In the genomic region with DNA sequence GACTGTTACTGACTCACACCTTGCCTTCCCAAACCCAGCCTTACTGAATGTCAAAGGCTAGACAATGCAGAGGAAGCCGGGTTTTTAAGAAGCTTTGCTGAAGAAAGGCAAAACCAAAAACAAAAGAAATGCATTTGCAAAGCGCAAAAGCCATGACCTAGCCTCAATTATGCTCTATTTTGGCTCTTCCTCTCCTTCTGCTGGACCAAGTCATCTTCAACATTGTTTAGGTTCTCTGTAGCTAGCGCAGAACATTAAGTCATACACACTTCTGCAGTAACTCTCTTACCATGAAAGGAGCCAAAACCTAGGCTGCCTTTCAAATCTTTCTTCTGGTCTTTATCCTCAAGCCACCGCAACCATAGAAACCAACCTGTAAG, we compare ENCODE assay signal across 7 mouse cellular contexts. TPM values are rescaled to one million over a fixed set of nuclear protein-coding genes. Genes with fewer than 3 reads are reported as not detected.
A peak's percentile ranks its signal among the peaks of the same experiment; 100 is the strongest.
DNase-seq lines count a peak whose midpoint lies in the region; ATAC-seq and TF ChIP-seq lines count a peak whose summit lies in the region.

No protein-coding gene starts in this region.

- H3K9me3 ChIP-seq in forebrain, embryonic 11.5 days (ENCODE audit: control insufficient read depth, low read length): no peaks in the 10 kb centered on the region
- H3K9me3 ChIP-seq in limb, embryonic 14.5 days (ENCODE audit: control insufficient read depth, low read length): no peaks in the 10 kb centered on the region

- DNase-seq in retina, embryonic 14.5 days (ENCODE audit: low spot score): peak; percentile 16
- no peak for DNase-seq in retina, postnatal 1 day
- no peak for DNase-seq in forebrain, embryonic 11.5 days (ENCODE audit: low spot score)
- DNase-seq in limb, embryonic 14.5 days (ENCODE audit: low spot score): no peak
- DNase-seq in cerebellum, postnatal 4 days (ENCODE audit: low spot score in 2 of 2): no peak
- DNase-seq in kidney, postnatal 4 days: no peak

- 5% methylated on average over 4 of the region's 4 CpGs for WGBS in forebrain, embryonic 11.5 days
- WGBS in limb, embryonic 14.5 days: 6% methylated on average over 4 of the region's 4 CpGs

- no peaks in the 10 kb centered on the region for H3K36me3 ChIP-seq in forebrain, embryonic 11.5 days (ENCODE audit: control insufficient read depth, insufficient read depth, low read length)
- no peaks in the 10 kb centered on the region for H3K36me3 ChIP-seq in limb, embryonic 14.5 days (ENCODE audit: control insufficient read depth, insufficient read depth, low read length)

- H3K27me3 ChIP-seq in forebrain, embryonic 11.5 days (ENCODE audit: control insufficient read depth, insufficient read depth, low read length): no peaks in the 10 kb centered on the region
- no peaks in the 10 kb centered on the region for H3K27me3 ChIP-seq in limb, embryonic 14.5 days (ENCODE audit: control insufficient read depth, insufficient read depth, low read length)

- TF ChIP-seq POLR2A in limb, embryonic 14.5 days (IDR thresholded peaks at IDR 0.05; ENCODE audit: borderline replicate concordance, extremely low read depth, insufficient read depth, insufficient read length): no peak

- no peak for ATAC-seq in forebrain, embryonic 11.5 days (replicated peaks; ENCODE audit: low FRiP score)
- no peak for ATAC-seq in limb, embryonic 14.5 days (ENCODE audit: low FRiP score, low read depth)
- ATAC-seq in monocyte, adult 5-6 weeks (replicated peaks; ENCODE audit: insufficient number of reproducible peaks, low FRiP score, low TSS enrichment, poor library complexity, severe bottlenecking): no peak

- H3K27ac ChIP-seq in forebrain, embryonic 11.5 days (ENCODE audit: low read depth, low read length): no peak overlapping the region
- H3K27ac ChIP-seq in limb, embryonic 14.5 days (replicated peaks; ENCODE audit: low read depth, low read length): no peak overlapping the region

- H3K4me1 ChIP-seq in forebrain, embryonic 11.5 days (replicated peaks; ENCODE audit: control insufficient read depth, insufficient read depth, low read length): peaks cover 5% of the 10 kb centered on the region; the same call in 1 of the 2 replicates
- H3K4me1 ChIP-seq in limb, embryonic 14.5 days (ENCODE audit: control insufficient read depth, insufficient read depth, low read length): peaks cover 2% of the 10 kb centered on the region; the same call in 1 of the 2 replicates

- H3K4me3 ChIP-seq in forebrain, embryonic 11.5 days (ENCODE audit: low read depth, low read length): peak overlapping the region; percentile 91
- peak overlapping the region; percentile 91 for H3K4me3 ChIP-seq in limb, embryonic 14.5 days (replicated peaks; ENCODE audit: low read length)

- peak overlapping the region; percentile 85 for H3K4me2 ChIP-seq in forebrain, embryonic 11.5 days (ENCODE audit: low read depth, low read length, severe bottlenecking)
- peak overlapping the region; percentile 92 for H3K4me2 ChIP-seq in limb, embryonic 14.5 days (replicated peaks; ENCODE audit: low read depth, low read length, severe bottlenecking)

- peak overlapping the region; percentile 95 for H3K9ac ChIP-seq in forebrain, embryonic 11.5 days (ENCODE audit: low read length)
- H3K9ac ChIP-seq in limb, embryonic 14.5 days (ENCODE audit: low read depth, low read length, severe bottlenecking): peak overlapping the region; percentile 93

RNA-seq across cellular contexts. Expression of a gene that starts 1.5 kb away (rescaled TPM):
- polyA plus RNA-seq in forebrain, embryonic 11.5 days (2014; fragmentation: Nextera tagmentation; extraction: Ambion mirVana): 19.4 and 20.5 TPM in 2 replicates
- polyA plus RNA-seq in limb, embryonic 14.5 days (2012; rRNA removed): 34.1 and 39.6 TPM in 2 replicates
- 20.6 and 24.6 TPM in 2 replicates for polyA plus RNA-seq in limb, embryonic 14.5 days (2014; fragmentation: Nextera tagmentation; extraction: Ambion mirVana)
- total RNA-seq in monocyte, adult 5-6 weeks (2017): 0.29 to 2.8 TPM (median 0.68 TPM) in 3 replicates
